Mouse (Mus musculus): ENCODE measurements at regions not wholly inside any gene's neighbourhood (a gene's known extent, or its start where the extent isn't known, plus 50 kb on each side); places are given as distances from the start of the nearest gene placed in this dataset.

DNA sequence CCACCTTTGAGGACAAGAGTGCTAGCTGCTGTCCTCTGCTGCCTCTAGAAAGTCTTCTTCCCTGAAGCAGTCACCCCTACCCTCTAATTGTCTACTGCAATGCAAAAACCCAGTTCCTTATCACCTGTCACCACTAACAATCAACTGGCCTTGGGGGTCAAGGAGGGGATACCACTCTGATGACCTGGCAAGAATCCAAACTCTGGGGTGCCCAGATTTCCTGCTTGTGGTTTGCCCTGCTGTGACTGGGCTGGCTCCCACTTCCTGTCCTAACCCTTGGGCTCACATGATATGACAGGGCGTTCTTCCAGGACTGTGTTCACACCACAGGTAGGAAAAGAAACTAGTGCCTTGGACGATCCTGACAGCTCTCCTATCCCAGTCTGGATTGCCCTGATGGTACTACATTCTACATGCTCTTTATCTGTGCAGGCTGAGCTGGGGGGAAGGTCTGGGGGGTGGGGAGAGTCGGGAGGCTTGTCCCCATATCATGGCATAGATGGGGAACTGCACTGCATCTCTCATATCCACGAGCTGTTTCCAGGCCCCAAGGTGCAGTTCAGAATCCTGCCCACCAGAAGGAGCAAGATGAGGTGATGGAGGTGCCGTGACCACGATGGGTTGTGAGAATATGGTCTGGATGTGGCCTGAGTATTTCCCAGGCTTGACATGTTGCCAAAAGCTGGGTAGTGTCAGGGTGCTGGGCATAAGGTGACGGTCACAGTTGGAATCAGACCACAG, 81.0 kb downstream of the Maf start:
- no peaks in the 10 kb centered on the region for H3K9me3 ChIP-seq (ENCODE audit: control insufficient read depth, low read length)
- DNase-seq (ENCODE audit: low spot score) (no peak), ATAC-seq (ENCODE audit: low FRiP score) (no peak)
- no peak overlapping the region for H3K9ac ChIP-seq
- H3K27ac ChIP-seq = no peak overlapping the region
- H3K4me1 ChIP-seq (replicated peaks; ENCODE audit: control insufficient read depth, insufficient read depth, low read length) = no peaks in the 10 kb centered on the region
- H3K27me3 ChIP-seq (ENCODE audit: control insufficient read depth, insufficient read depth, low read length) = no peaks in the 10 kb centered on the region
- no peak overlapping the region for H3K4me2 ChIP-seq (replicated peaks)
- no peaks in the 10 kb centered on the region for H3K36me3 ChIP-seq (replicated peaks; ENCODE audit: control insufficient read depth, insufficient read depth)
- 83% methylated on average over 7 of the region's 7 CpGs for WGBS
- no peak overlapping the region for H3K4me3 ChIP-seq (replicated peaks; ENCODE audit: low read length)

DNA sequence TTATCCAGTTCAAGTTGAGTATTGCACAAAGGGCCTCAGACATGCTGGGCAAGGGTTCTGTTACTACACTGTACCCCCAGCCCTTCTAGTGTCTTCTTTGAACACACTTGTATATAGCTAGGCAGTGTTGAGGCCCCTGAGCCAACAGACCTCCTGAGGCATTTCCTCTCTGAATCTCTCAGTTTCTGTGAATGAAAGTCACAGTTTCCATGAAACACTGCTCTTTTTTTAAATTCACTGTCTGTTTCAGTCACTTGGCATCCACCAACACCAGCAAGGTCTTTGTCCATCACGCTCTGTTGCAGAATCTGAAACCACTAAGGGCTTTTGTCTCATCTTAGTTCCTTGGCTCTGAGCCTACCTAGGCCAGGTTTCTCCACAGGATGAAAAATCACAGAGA, 82.5 kb downstream of the Maf start:
- DNase-seq (ENCODE audit: low spot score) (no peak), ATAC-seq (ENCODE audit: low FRiP score) (no peak)
- Histone ChIP-seq H3K4me1 (replicated peaks; ENCODE audit: control insufficient read depth, insufficient read depth, low read length) (no peaks in the 10 kb centered on the region), H3K27ac (no peak overlapping the region), H3K9ac (no peak overlapping the region), H3K9me3 (ENCODE audit: control insufficient read depth, low read length) (no peaks in the 10 kb centered on the region), H3K4me3 (replicated peaks; ENCODE audit: low read length) (no peak overlapping the region), H3K27me3 (ENCODE audit: control insufficient read depth, insufficient read depth, low read length) (no peaks in the 10 kb centered on the region), H3K4me2 (replicated peaks) (no peak overlapping the region), H3K36me3 (replicated peaks; ENCODE audit: control insufficient read depth, insufficient read depth) (no peaks in the 10 kb centered on the region)
- WGBS = 93% methylated on average over 1 of the region's 1 CpGs

DNA sequence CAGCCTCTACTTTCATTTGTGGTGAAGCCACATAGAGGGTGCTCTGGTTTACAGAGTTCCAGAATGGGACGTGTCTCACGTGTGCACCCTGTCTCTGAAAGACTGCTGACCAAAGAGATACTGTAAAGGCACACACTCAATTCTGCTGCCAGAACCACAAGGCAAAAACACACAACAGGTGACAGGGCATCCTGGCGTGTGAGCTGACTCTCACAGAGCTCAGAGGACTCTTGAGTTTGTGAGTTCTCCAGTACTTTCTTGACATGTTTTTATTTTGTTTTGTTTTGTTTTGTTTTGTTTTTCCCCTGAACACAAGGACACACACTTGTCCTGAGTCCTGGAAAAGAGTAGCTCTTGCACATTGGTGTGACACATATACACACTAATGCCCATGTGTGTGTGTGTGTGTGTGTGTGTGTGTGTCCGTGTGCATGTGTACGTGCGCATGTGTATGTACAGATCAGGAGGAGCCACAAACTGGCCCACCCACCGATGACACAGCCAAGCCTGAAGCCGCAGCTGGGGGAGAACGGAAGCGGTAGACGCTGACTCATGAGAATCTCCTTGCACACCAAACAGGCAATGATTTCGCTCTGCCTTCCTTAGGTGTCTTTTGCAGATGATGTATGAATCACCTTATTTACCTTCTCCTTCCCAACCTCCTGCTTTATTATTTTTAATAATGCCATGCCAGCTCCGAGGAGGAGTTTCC, 89.4 kb downstream of the Maf start:
- no peak for ATAC-seq (ENCODE audit: low FRiP score)
- Histone ChIP-seq H3K9ac (no peak overlapping the region), H3K9me3 (ENCODE audit: control insufficient read depth, low read length) (no peaks in the 10 kb centered on the region), H3K4me3 (replicated peaks; ENCODE audit: low read length) (no peak overlapping the region), H3K27ac (no peak overlapping the region), H3K36me3 (replicated peaks; ENCODE audit: control insufficient read depth, insufficient read depth) (no peaks in the 10 kb centered on the region), H3K27me3 (ENCODE audit: control insufficient read depth, insufficient read depth, low read length) (no peaks in the 10 kb centered on the region), H3K4me2 (replicated peaks) (no peak overlapping the region), H3K4me1 (replicated peaks; ENCODE audit: control insufficient read depth, insufficient read depth, low read length) (no peaks in the 10 kb centered on the region)
- WGBS = 83% methylated on average over 13 of the region's 13 CpGs
- DNase-seq (ENCODE audit: low spot score) = no peak

DNA sequence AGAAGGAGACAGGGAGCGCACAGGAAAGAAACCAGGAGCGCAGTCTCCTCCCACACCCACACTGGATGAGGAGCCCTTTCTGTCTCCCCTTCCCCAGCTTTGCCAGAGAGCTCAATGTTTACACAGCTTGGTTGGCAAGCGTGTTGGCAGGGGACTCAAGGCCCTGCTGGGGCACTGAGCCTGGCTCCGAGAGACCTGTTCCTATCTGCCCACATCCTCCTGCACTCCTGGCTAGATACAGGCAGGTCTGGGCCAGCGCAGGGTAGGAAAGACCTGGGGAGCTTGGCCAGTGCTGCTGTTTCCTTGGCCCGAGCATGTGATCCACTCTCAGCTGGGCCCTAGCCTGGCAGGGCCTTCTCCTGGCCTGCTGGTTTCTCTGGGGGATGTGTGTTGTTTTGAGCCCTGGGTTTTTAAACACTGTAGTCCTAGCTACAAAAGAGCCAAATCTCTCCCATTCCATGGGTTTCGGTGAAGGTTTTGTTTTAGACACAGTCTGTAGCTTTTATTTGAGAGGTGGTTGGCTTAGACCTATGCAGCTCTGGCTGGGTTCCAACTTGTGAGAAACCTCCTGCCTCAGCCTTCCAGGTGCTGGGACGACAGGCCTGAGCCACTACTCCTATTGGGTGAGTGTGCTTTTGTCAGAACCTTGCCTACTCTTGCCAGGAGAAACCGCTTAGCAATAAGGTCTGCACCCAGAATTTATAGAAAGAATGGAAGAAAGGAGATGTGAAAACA, 90.6 kb downstream of the Maf start:
- WGBS = 87% methylated on average over 9 of the region's 9 CpGs

DNA sequence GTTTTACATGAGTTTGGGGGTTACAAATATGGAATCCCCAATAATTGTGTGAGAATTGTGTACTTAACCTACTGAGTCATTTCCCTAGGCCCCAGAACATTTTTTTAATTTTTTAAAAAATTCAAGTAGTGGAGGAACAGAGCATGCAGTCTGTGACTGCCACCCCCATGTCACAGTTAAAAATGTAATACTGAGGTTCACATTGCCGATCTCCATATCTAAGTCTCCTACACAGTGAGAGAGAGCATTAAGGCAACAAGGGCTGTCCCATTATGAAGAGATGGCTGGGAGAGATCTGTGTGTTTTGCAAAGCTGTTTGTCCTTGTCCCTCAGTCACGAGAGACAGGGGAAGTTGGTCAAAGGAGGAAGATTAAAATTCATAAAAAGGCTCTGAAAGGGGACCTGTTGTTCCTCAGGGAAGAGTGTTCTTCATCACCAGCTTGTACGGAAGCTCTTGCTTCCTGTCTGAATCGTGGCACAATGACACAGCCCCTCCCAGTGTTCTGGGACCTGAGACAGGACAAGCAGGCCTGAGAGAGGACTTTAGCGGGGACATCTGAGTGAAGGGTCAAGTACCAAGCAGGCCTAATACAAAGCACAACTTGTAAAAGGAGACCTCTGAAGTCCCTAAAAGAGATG, 93.5 kb downstream of the Maf start:
- H3K27me3 ChIP-seq (ENCODE audit: control insufficient read depth, insufficient read depth, low read length) = no peaks in the 10 kb centered on the region
- 79% methylated on average over 5 of the region's 5 CpGs for WGBS
- no peaks in the 10 kb centered on the region for H3K36me3 ChIP-seq (replicated peaks; ENCODE audit: control insufficient read depth, insufficient read depth)
- no peak for DNase-seq (ENCODE audit: low spot score)
- no peak overlapping the region for H3K4me3 ChIP-seq (replicated peaks; ENCODE audit: low read length)
- H3K4me1 ChIP-seq (replicated peaks; ENCODE audit: control insufficient read depth, insufficient read depth, low read length) = no peaks in the 10 kb centered on the region
- no peak for ATAC-seq (ENCODE audit: low FRiP score)
- H3K4me2 ChIP-seq (replicated peaks) = no peak overlapping the region
- no peak overlapping the region for H3K9ac ChIP-seq
- H3K9me3 ChIP-seq (ENCODE audit: control insufficient read depth, low read length) = no peaks in the 10 kb centered on the region
- H3K27ac ChIP-seq = no peak overlapping the region

More for the DNA sequence above, 90.6 kb downstream of the Maf start:
- Histone ChIP-seq H3K27me3 (ENCODE audit: control insufficient read depth, insufficient read depth, low read length) (no peaks in the 10 kb centered on the region), H3K27ac (no peak overlapping the region), H3K4me3 (replicated peaks; ENCODE audit: low read length) (no peak overlapping the region), H3K9me3 (ENCODE audit: control insufficient read depth, low read length) (no peaks in the 10 kb centered on the region), H3K4me2 (replicated peaks) (no peak overlapping the region), H3K36me3 (replicated peaks; ENCODE audit: control insufficient read depth, insufficient read depth) (no peaks in the 10 kb centered on the region), H3K9ac (no peak overlapping the region), H3K4me1 (replicated peaks; ENCODE audit: control insufficient read depth, insufficient read depth, low read length) (no peaks in the 10 kb centered on the region)
- no peak for ATAC-seq (ENCODE audit: low FRiP score)
- no peak for DNase-seq (ENCODE audit: low spot score)

DNA sequence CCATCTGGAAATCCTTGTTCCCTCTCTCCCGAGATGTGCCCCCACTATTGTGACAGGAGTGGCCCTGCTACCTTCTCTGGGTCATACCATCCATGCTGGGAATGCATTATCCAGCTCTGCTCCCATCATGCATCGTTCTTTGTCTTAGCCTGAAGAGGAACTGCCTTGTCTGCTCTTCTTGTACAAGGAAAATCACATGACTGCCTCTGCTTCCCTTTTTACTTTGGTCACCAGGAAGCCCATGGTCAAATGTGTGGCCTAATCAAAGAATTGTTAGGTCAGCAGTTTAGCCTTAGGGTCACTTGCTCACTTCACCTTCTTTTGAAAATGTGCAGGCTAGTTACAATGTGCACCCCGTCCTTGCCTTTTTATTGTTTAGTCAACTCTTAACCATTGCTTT, 95.5 kb downstream of the Maf start:
- H3K4me3 ChIP-seq (replicated peaks; ENCODE audit: low read length) = no peak overlapping the region
- H3K9me3 ChIP-seq (ENCODE audit: control insufficient read depth, low read length) = no peaks in the 10 kb centered on the region
- WGBS = 79% methylated on average over 3 of the region's 3 CpGs
- no peak overlapping the region for H3K4me2 ChIP-seq (replicated peaks)
- no peaks in the 10 kb centered on the region for H3K36me3 ChIP-seq (replicated peaks; ENCODE audit: control insufficient read depth, insufficient read depth)
- no peak overlapping the region for H3K9ac ChIP-seq
- ATAC-seq (ENCODE audit: low FRiP score) = no peak
- H3K4me1 ChIP-seq (replicated peaks; ENCODE audit: control insufficient read depth, insufficient read depth, low read length) = no peaks in the 10 kb centered on the region
- no peaks in the 10 kb centered on the region for H3K27me3 ChIP-seq (ENCODE audit: control insufficient read depth, insufficient read depth, low read length)
- DNase-seq (ENCODE audit: low spot score) = no peak
- no peak overlapping the region for H3K27ac ChIP-seq

DNA sequence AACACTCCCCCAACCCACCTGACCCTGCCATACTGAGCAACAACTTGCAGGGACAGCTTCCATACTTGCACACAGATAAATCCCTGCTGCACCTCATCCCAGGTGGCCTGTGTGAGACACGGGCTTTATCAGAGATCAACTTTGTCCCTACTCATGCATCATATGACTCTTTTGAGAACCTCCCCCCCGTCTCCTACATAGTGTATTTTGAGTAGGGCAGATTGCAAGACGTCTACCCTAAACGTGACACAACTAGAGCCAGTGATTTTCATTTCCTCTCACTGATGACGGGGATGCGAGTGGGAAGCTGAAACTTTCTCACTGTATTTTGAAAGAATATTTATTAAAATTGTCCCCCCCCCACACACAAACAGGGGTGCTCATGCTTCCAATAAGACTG, 107.8 kb downstream of the Maf start:
- Histone ChIP-seq H3K9ac (no peak overlapping the region), H3K4me3 (replicated peaks; ENCODE audit: low read length) (no peak overlapping the region), H3K4me1 (replicated peaks; ENCODE audit: control insufficient read depth, insufficient read depth, low read length) (0 out of 2 replicates have a peak, but pooled peaks cover 5% of the 10 kb centered on the region), H3K4me2 (replicated peaks) (no peak overlapping the region), H3K27ac (no peak overlapping the region), H3K9me3 (ENCODE audit: control insufficient read depth, low read length) (no peaks in the 10 kb centered on the region), H3K27me3 (ENCODE audit: control insufficient read depth, insufficient read depth, low read length) (no peaks in the 10 kb centered on the region), H3K36me3 (replicated peaks; ENCODE audit: control insufficient read depth, insufficient read depth) (no peaks in the 10 kb centered on the region)
- 92% methylated on average over 6 of the region's 6 CpGs for WGBS
- no peak for DNase-seq (ENCODE audit: low spot score)
- no peak for ATAC-seq (ENCODE audit: low FRiP score)

DNA sequence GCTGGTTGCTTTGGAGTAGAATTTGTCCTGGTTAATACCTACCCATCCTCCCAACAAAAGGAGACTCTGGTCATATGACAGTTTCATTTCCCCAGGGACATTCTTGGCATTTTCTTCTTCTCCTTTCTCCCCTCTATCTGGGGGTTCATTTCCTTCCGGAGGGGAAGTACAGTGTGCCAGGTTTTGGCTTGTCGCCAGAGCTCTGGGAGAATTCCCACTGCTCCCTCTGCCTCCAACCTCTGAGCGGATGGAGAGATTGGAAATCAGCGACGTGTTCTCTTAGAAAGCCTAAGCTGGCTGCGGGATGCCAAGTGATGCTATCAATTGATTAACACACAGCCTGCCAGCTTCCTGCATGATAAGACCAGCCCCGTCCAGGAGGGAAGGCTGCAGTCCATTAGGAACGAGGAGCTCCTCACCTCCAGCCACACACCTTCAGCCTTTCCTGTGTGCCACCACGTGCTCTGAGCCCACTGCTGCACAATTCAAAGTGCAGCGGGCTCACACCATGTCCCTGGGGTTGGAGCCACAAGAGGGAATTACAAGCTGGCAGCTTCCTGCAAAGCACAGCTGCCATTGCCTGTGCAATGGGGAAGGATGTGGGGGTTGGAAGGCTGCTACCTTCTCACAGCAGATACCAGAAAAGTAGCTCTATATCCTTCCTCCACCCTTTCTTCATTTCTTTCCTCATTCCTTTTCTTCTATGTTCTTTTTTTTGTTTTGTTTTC, 110.2 kb downstream of the Maf start:
- H3K4me2 ChIP-seq (replicated peaks) = no peak overlapping the region
- no peak; the same call in 1 of the 2 replicates for ATAC-seq (ENCODE audit: low FRiP score)

More for the DNA sequence above, 110.2 kb downstream of the Maf start:
- 37% methylated on average over 10 of the region's 10 CpGs for WGBS
- Histone ChIP-seq H3K9me3 (ENCODE audit: control insufficient read depth, low read length) (no peaks in the 10 kb centered on the region), H3K36me3 (replicated peaks; ENCODE audit: control insufficient read depth, insufficient read depth) (no peaks in the 10 kb centered on the region), H3K27me3 (ENCODE audit: control insufficient read depth, insufficient read depth, low read length) (no peaks in the 10 kb centered on the region), H3K4me3 (replicated peaks; ENCODE audit: low read length) (no peak overlapping the region), H3K9ac (no peak overlapping the region), H3K27ac (no peak overlapping the region), H3K4me1 (replicated peaks; ENCODE audit: control insufficient read depth, insufficient read depth, low read length) (0 out of 2 replicates have a peak, but pooled peaks cover 5% of the 10 kb centered on the region)
- DNase-seq (ENCODE audit: low spot score) = no peak

All from hindbrain, embryonic 14.5 days (tissue).